Comparison of ENCODE assay signal across 12 mouse cellular contexts in the genomic region with DNA sequence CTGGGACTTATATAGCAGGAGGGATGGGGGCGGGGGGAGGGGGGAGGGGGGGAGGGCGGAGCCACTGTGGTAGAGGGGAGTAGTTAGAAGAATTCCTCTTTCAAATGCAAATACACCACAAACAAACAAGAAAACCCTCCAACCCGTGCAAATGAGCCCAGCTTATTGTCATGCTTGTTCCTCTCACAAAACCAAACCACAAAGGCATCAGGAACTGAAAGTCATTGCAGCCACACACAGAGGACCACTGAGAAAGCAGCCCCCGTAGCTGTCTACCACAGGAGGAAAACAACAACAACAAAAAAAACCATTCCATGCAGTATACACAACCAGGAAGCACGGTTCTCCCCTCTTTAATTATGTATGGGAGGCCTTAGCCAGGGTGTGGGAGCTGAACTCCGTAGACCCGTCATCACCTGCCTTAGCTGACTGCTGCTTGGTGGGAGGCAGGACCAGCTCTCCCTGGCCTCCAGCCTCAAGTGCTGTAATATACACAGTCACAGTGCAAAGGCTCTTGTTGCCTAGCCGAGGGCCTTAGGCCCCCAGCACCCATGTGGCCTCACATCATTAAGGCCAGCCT. TPM values are rescaled to one million over a fixed set of nuclear protein-coding genes. Genes with fewer than 3 reads are reported as not detected.
DNase-seq lines count a peak whose midpoint lies in the region; ATAC-seq and TF ChIP-seq lines count a peak whose summit lies in the region.
"Had no signal": no experiment of that assay in that cellular context is flagged by ENCODE, and none has a peak within 500 bp of the region (broad histone marks: within the 10 kb centered on the region; RNA-seq: fewer than 3 reads in every experiment).

No protein-coding gene starts in this region.

- no peak for TF ChIP-seq CTCF in embryonic fibroblast, embryonic 13.5 days (IDR thresholded peaks at IDR 0.05; ENCODE audit: borderline replicate concordance, insufficient read depth, low read length)
- TF ChIP-seq CTCF in hindbrain, postnatal 0 days (IDR thresholded peaks at IDR 0.05; ENCODE audit: low read depth): no peak

- H3K9ac ChIP-seq in heart, embryonic 13.5 days: no peak overlapping the region
- H3K9ac ChIP-seq in hindbrain, postnatal 0 days (replicated peaks; ENCODE audit: low read length): no peak overlapping the region
- H3K9ac ChIP-seq in neural tube, embryonic 14.5 days (replicated peaks; ENCODE audit: low read depth, low read length): no peak overlapping the region
- H3K9ac ChIP-seq: lung, embryonic 15.5 days had no signal

- no peaks in the 10 kb centered on the region for H3K9me3 ChIP-seq in heart, embryonic 13.5 days
- H3K9me3 ChIP-seq in hindbrain, postnatal 0 days (ENCODE audit: low read length): no peaks in the 10 kb centered on the region
- no peaks in the 10 kb centered on the region for H3K9me3 ChIP-seq in neural tube, embryonic 14.5 days (ENCODE audit: control insufficient read depth, low read length)
- H3K9me3 ChIP-seq: lung, embryonic 15.5 days had no signal

- H3K4me2 ChIP-seq in heart, embryonic 13.5 days: no peak overlapping the region
- no peak overlapping the region for H3K4me2 ChIP-seq in hindbrain, postnatal 0 days (ENCODE audit: low read depth, low read length)
- H3K4me2 ChIP-seq in neural tube, embryonic 14.5 days (ENCODE audit: low read depth, low read length): no peak overlapping the region
- H3K4me2 ChIP-seq: lung, embryonic 15.5 days had no signal

- peaks cover 38% of the 10 kb centered on the region for H3K36me3 ChIP-seq in heart, embryonic 13.5 days
- H3K36me3 ChIP-seq in hindbrain, postnatal 0 days (ENCODE audit: insufficient read depth, low read length): peaks cover 16% of the 10 kb centered on the region
- H3K36me3 ChIP-seq in neural tube, embryonic 14.5 days (ENCODE audit: control insufficient read depth, insufficient read depth, low read length): peaks cover 9% of the 10 kb centered on the region; the same call in 1 of the 2 replicates
- H3K36me3 ChIP-seq: lung, embryonic 15.5 days had no signal

- no peak for ATAC-seq in heart, embryonic 13.5 days (ENCODE audit: extremely low read depth, insufficient number of reproducible peaks, low FRiP score, low TSS enrichment)
- peak; percentile 41; the same call in 1 of the 2 replicates for ATAC-seq in hindbrain, postnatal 0 days
- peak; percentile 42; the same call in 1 of the 2 replicates for ATAC-seq in neural tube, embryonic 14.5 days (ENCODE audit: low read depth)

- 31% methylated on average over 7 of the region's 8 CpGs for WGBS in heart, embryonic 13.5 days
- 9% methylated on average over 8 of the region's 8 CpGs for WGBS in hindbrain, postnatal 0 days
- 12% methylated on average over 8 of the region's 8 CpGs for WGBS in neural tube, embryonic 14.5 days

- H3K4me3 ChIP-seq in heart, embryonic 13.5 days: no peak overlapping the region
- no peak overlapping the region for H3K4me3 ChIP-seq in embryonic fibroblast, embryonic 13.5 days (ENCODE audit: insufficient read depth, low read length)
- H3K4me3 ChIP-seq in hindbrain, postnatal 0 days (ENCODE audit: low read length): no peak overlapping the region
- no peak overlapping the region for H3K4me3 ChIP-seq in neural tube, embryonic 14.5 days (ENCODE audit: low read depth, low read length)
- H3K4me3 ChIP-seq: left cerebral cortex, adult 2 months; lung, embryonic 15.5 days had no signal

- TF ChIP-seq POLR2A in embryonic fibroblast, embryonic 13.5 days (IDR thresholded peaks at IDR 0.05; ENCODE audit: low read depth, low read length): no peak

- no peaks in the 10 kb centered on the region for H3K27me3 ChIP-seq in heart, embryonic 13.5 days (replicated peaks)
- H3K27me3 ChIP-seq in hindbrain, postnatal 0 days (ENCODE audit: insufficient read depth, low read length): no peaks in the 10 kb centered on the region
- H3K27me3 ChIP-seq in neural tube, embryonic 14.5 days (ENCODE audit: control insufficient read depth, insufficient read depth, low read length): no peaks in the 10 kb centered on the region
- H3K27me3 ChIP-seq: lung, embryonic 15.5 days had no signal

- no peak for DNase-seq in heart, adult 8-10 months (ENCODE audit: low spot score)
- no peak for DNase-seq in hindbrain, postnatal 0 days (ENCODE audit: low spot score)
- DNase-seq in ovary, adult 18-20 months (ENCODE audit: low spot score): no peak
- no peak for DNase-seq in layer of hippocampus, postnatal 10 days (ENCODE audit: low spot score in 2 of 2)
- no peak for DNase-seq in spleen, adult 18-20 months
- DNase-seq: cerebellum, postnatal 25 days; kidney, adult 9 months had no signal

- peaks cover 22% of the 10 kb centered on the region for H3K4me1 ChIP-seq in heart, embryonic 13.5 days
- H3K4me1 ChIP-seq in embryonic fibroblast, embryonic 13.5 days (ENCODE audit: control insufficient read depth, insufficient read depth, low read length): peaks cover 21% of the 10 kb centered on the region
- 0 out of 2 replicates have a peak, but pooled peaks cover 4% of the 10 kb centered on the region for H3K4me1 ChIP-seq in hindbrain, postnatal 0 days (ENCODE audit: insufficient read depth, low read length)
- H3K4me1 ChIP-seq in neural tube, embryonic 14.5 days (ENCODE audit: control insufficient read depth, insufficient read depth, low read length): peaks cover 6% of the 10 kb centered on the region
- H3K4me1 ChIP-seq: lung, embryonic 15.5 days had no signal

- H3K27ac ChIP-seq in heart, embryonic 13.5 days (replicated peaks): peak overlapping the region; percentile 28
- peak overlapping the region; percentile 34 for H3K27ac ChIP-seq in embryonic fibroblast, embryonic 13.5 days (ENCODE audit: insufficient read depth, low read length)
- peak overlapping the region; percentile 66 for H3K27ac ChIP-seq in hindbrain, postnatal 0 days
- peak overlapping the region; percentile 35; the same call in 1 of the 2 replicates for H3K27ac ChIP-seq in neural tube, embryonic 14.5 days (ENCODE audit: low read depth, low read length)
- H3K27ac ChIP-seq: left cerebral cortex, adult 2 months; lung, embryonic 15.5 days had no signal

RNA-seq across cellular contexts. Expression of a gene that starts 48.0 kb away (rescaled TPM):
- polyA plus RNA-seq in heart, embryonic 13.5 days (2015; fragmentation: Nextera tagmentation; extraction: Ambion mirVana): 1.2 and 1.4 TPM in 2 replicates
- 10 to 100 TPM in 3 of 4 experiments, 1 to 10 TPM in 1; 8.2 to 14.1 (median 10.8) TPM for total RNA-seq in heart, adult 8-10 months (2022)
- 9.6 and 14.8 TPM in 2 replicates for polyA plus RNA-seq in embryonic fibroblast, embryonic 13.5 days (2011; ENCODE audit: insufficient read length, low read depth, missing spikeins)
- 1.0 and 1.5 TPM in 2 replicates for total RNA-seq in hindbrain, postnatal 0 days (2014; rRNA removed)
- polyA plus RNA-seq in hindbrain, postnatal 0 days (2015; fragmentation: Nextera tagmentation; extraction: Ambion mirVana): 1.9 and 2.0 TPM in 2 replicates
- polyA plus RNA-seq in neural tube, embryonic 14.5 days (2014; fragmentation: Nextera tagmentation; extraction: Ambion mirVana): 1.9 and 2.0 TPM in 2 replicates
- total RNA-seq in layer of hippocampus, postnatal 10 days (2021): 1 to 10 TPM; 2.3 to 2.4 TPM
